Comparison of ENCODE assay signal across 20 mouse cellular contexts in the genomic region with DNA sequence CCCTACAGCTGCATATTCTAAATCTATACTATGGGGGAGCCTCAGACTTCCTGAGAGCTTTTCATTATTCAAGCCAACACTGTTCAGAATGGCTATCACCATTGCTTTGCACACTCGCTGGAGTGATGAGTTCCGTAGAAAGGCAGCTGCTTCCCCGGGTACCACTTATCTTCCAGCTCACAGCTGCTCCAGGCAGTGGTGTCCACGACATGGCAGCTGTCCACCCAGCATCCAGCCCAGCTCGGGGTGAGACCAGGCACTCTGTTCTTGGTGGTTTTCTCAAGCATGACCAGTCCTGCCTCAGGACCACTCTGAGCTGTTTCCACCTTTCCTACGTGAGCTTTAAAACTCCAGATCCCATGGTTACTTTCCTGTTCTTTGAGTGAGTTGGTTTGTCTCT. TPM values are rescaled to one million over a fixed set of nuclear protein-coding genes. Genes with fewer than 3 reads are reported as not detected.
DNase-seq lines count a peak whose midpoint lies in the region; ATAC-seq and TF ChIP-seq lines count a peak whose summit lies in the region.
"Had no signal": no experiment of that assay in that cellular context is flagged by ENCODE, and none has a peak within 500 bp of the region (broad histone marks: within the 10 kb centered on the region; RNA-seq: fewer than 3 reads in every experiment).

No protein-coding gene starts in this region.

- 70% methylated on average over 6 of the region's 6 CpGs for WGBS in forebrain, postnatal 0 days
- WGBS in forebrain, embryonic 11.5 days, result 84% methylated on average over 6 of the region's 6 CpGs
- 67% methylated on average over 6 of the region's 6 CpGs for WGBS in limb, embryonic 14.5 days
- 81% methylated on average over 6 of the region's 6 CpGs for WGBS in limb, embryonic 10.5 days

- TF ChIP-seq CTCF in forebrain, postnatal 0 days (IDR thresholded peaks at IDR 0.05; ENCODE audit: low read depth), result no peak

- no peak overlapping the region for H3K4me3 ChIP-seq in forebrain, postnatal 0 days (ENCODE audit: low read depth, low read length)
- H3K4me3 ChIP-seq in forebrain, embryonic 11.5 days (ENCODE audit: low read depth, low read length), result no peak overlapping the region
- no peak overlapping the region for H3K4me3 ChIP-seq in limb, embryonic 14.5 days (replicated peaks; ENCODE audit: low read length)
- no peak overlapping the region for H3K4me3 ChIP-seq in limb, embryonic 10.5 days
- H3K4me3 ChIP-seq in myocyte, result no peak overlapping the region
- H3K4me3 ChIP-seq: embryonic facial prominence, embryonic 12.5 days; forebrain, embryonic 13.5 days; hindbrain, embryonic 10.5 days; intestine, embryonic 15.5 days had no signal

- DNase-seq in forebrain, postnatal 0 days, result no peak
- no peak for DNase-seq in forebrain, embryonic 11.5 days (ENCODE audit: low spot score)
- peak; percentile 8 for DNase-seq in limb, embryonic 14.5 days (ENCODE audit: low spot score)
- no peak for DNase-seq in limb, embryonic 10.5 days (ENCODE audit: low spot score)
- DNase-seq in testis, postnatal 10 days (ENCODE audit: low spot score), result peak; percentile 37
- DNase-seq in testis, postnatal 14 days (ENCODE audit: low spot score), result no peak
- no peak for DNase-seq in gastrocnemius, postnatal 14 days
- DNase-seq: adrenal gland, postnatal 14 days; cerebellum, adult 2 months; cerebellum, postnatal 10 days; gastrocnemius, postnatal 25 days had no signal

- H3K4me2 ChIP-seq in forebrain, postnatal 0 days (ENCODE audit: low read depth), result no peak overlapping the region
- no peak overlapping the region for H3K4me2 ChIP-seq in forebrain, embryonic 11.5 days (ENCODE audit: low read depth, low read length, severe bottlenecking)
- H3K4me2 ChIP-seq in limb, embryonic 14.5 days (replicated peaks; ENCODE audit: low read depth, low read length, severe bottlenecking), result no peak overlapping the region
- H3K4me2 ChIP-seq in myocyte (ENCODE audit: low read depth), result no peak overlapping the region
- H3K4me2 ChIP-seq: embryonic facial prominence, embryonic 12.5 days; forebrain, embryonic 13.5 days; hindbrain, embryonic 14.5 days; intestine, embryonic 15.5 days had no signal

- no peaks in the 10 kb centered on the region for H3K36me3 ChIP-seq in forebrain, postnatal 0 days (ENCODE audit: insufficient read depth)
- H3K36me3 ChIP-seq in forebrain, embryonic 11.5 days (ENCODE audit: control insufficient read depth, insufficient read depth, low read length), result no peaks in the 10 kb centered on the region
- H3K36me3 ChIP-seq in limb, embryonic 14.5 days (ENCODE audit: control insufficient read depth, insufficient read depth, low read length), result no peaks in the 10 kb centered on the region
- H3K36me3 ChIP-seq in limb, embryonic 10.5 days, result no peaks in the 10 kb centered on the region
- H3K36me3 ChIP-seq in myocyte (ENCODE audit: control insufficient read depth, insufficient read depth), result no peaks in the 10 kb centered on the region
- H3K36me3 ChIP-seq: embryonic facial prominence, embryonic 12.5 days; hindbrain, embryonic 10.5 days; intestine, embryonic 15.5 days had no signal

- no peak overlapping the region for H3K27ac ChIP-seq in forebrain, postnatal 0 days (ENCODE audit: low read depth, low read length)
- H3K27ac ChIP-seq in forebrain, embryonic 11.5 days (ENCODE audit: low read depth, low read length), result no peak overlapping the region
- H3K27ac ChIP-seq in limb, embryonic 14.5 days (replicated peaks; ENCODE audit: low read depth, low read length), result no peak overlapping the region
- no peak overlapping the region for H3K27ac ChIP-seq in limb, embryonic 10.5 days
- H3K27ac ChIP-seq: embryonic facial prominence, embryonic 12.5 days; forebrain, embryonic 13.5 days; hindbrain, embryonic 10.5 days; hindbrain, embryonic 14.5 days; intestine, embryonic 15.5 days had no signal

- no peaks in the 10 kb centered on the region for H3K9me3 ChIP-seq in forebrain, postnatal 0 days (ENCODE audit: low read length)
- no peaks in the 10 kb centered on the region for H3K9me3 ChIP-seq in forebrain, embryonic 11.5 days (ENCODE audit: control insufficient read depth, low read length)
- no peaks in the 10 kb centered on the region for H3K9me3 ChIP-seq in limb, embryonic 14.5 days (ENCODE audit: control insufficient read depth, low read length)
- H3K9me3 ChIP-seq in limb, embryonic 10.5 days (replicated peaks), result no peaks in the 10 kb centered on the region
- H3K9me3 ChIP-seq: embryonic facial prominence, embryonic 12.5 days; forebrain, embryonic 13.5 days; hindbrain, embryonic 10.5 days; intestine, embryonic 15.5 days had no signal

- H3K79me2 ChIP-seq in myocyte (ENCODE audit: control insufficient read depth, insufficient read depth), result no peaks in the 10 kb centered on the region

- intact Hi-C loops in gastrocnemius, postnatal 14 days (cut with DNase I; ENCODE audit: low total_unique reads), result no loop called here

- H3K27me3 ChIP-seq in forebrain, postnatal 0 days (ENCODE audit: insufficient read depth, low read length), result no peaks in the 10 kb centered on the region
- H3K27me3 ChIP-seq in forebrain, embryonic 11.5 days (ENCODE audit: control insufficient read depth, insufficient read depth, low read length), result no peaks in the 10 kb centered on the region
- no peaks in the 10 kb centered on the region; the same call in 1 of the 2 replicates for H3K27me3 ChIP-seq in limb, embryonic 14.5 days (ENCODE audit: control insufficient read depth, insufficient read depth, low read length)
- H3K27me3 ChIP-seq in limb, embryonic 10.5 days (ENCODE audit: low read depth, poor library complexity, severe bottlenecking), result no peaks in the 10 kb centered on the region
- H3K27me3 ChIP-seq in myocyte (ENCODE audit: control insufficient read depth, insufficient read depth, insufficient read length), result no peaks in the 10 kb centered on the region
- H3K27me3 ChIP-seq: CH12.LX; embryonic facial prominence, embryonic 12.5 days; forebrain, embryonic 13.5 days; intestine, embryonic 15.5 days; Patski had no signal

- H3K4me1 ChIP-seq in forebrain, postnatal 0 days (ENCODE audit: insufficient read depth), result no peaks in the 10 kb centered on the region
- no peaks in the 10 kb centered on the region for H3K4me1 ChIP-seq in forebrain, embryonic 11.5 days (replicated peaks; ENCODE audit: control insufficient read depth, insufficient read depth, low read length)
- H3K4me1 ChIP-seq in limb, embryonic 14.5 days (ENCODE audit: control insufficient read depth, insufficient read depth, low read length), result no peaks in the 10 kb centered on the region
- no peaks in the 10 kb centered on the region for H3K4me1 ChIP-seq in limb, embryonic 10.5 days
- H3K4me1 ChIP-seq: embryonic facial prominence, embryonic 12.5 days; forebrain, embryonic 13.5 days; intestine, embryonic 15.5 days had no signal

- H3ac ChIP-seq in myocyte (ENCODE audit: control insufficient read depth, insufficient read length), result no peak overlapping the region

- peak; percentile 47 for ATAC-seq in forebrain, postnatal 0 days
- ATAC-seq in forebrain, embryonic 11.5 days (replicated peaks; ENCODE audit: low FRiP score), result no peak
- ATAC-seq in limb, embryonic 14.5 days (ENCODE audit: low FRiP score, low read depth), result no peak
- ATAC-seq: activated CD4-positive, CD25-positive, alpha-beta regulatory T cell, adult 4 months; forebrain, embryonic 13.5 days; intestine, embryonic 15.5 days; Patski had no signal

- TF ChIP-seq POLR2A in limb, embryonic 14.5 days (IDR thresholded peaks at IDR 0.05; ENCODE audit: borderline replicate concordance, extremely low read depth, insufficient read depth, insufficient read length), result no peak
- TF ChIP-seq POLR2A in myocyte (IDR thresholded peaks at IDR 0.05; ENCODE audit: insufficient read length, low read depth), result no peak

- H3K9ac ChIP-seq in forebrain, postnatal 0 days, result no peak overlapping the region
- no peak overlapping the region for H3K9ac ChIP-seq in forebrain, embryonic 11.5 days (ENCODE audit: low read length)
- H3K9ac ChIP-seq in limb, embryonic 14.5 days (ENCODE audit: low read depth, low read length, severe bottlenecking), result no peak overlapping the region
- H3K9ac ChIP-seq: embryonic facial prominence, embryonic 12.5 days; forebrain, embryonic 13.5 days; hindbrain, embryonic 14.5 days; intestine, embryonic 15.5 days had no signal

TF ChIP-seq in myocyte, 11 proteins besides CTCF, POLR2A, EP300 and RAD21:
- TF ChIP-seq TCF12 (IDR thresholded peaks at IDR 0.05; ENCODE audit: insufficient read depth, poor library complexity, severe bottlenecking) (peak; percentile 10), MYOG (IDR thresholded peaks at IDR 0.05; ENCODE audit: control insufficient read depth in 1 of 3, insufficient read depth in 1 of 3, insufficient read length in 2 of 3, low read depth in 2 of 3) (peak; percentile 30 to 80 (median 79)), MYOD1 (IDR thresholded peaks at IDR 0.05; ENCODE audit: control insufficient read depth in 1 of 3, insufficient read length in 2 of 3, low read depth in 2 of 3) (peak in 2 of 3 experiments; percentile 86 to 87), CEBPB (IDR thresholded peaks at IDR 0.05; ENCODE audit: insufficient read depth, poor library complexity, severe bottlenecking) (no peak)
TF ChIP-seq in myocyte: peak in this region for 3.

RNA-seq across cellular contexts. Expression of a gene that starts 47.5 kb away (rescaled TPM):
- total RNA-seq in forebrain, postnatal 0 days (2014; rRNA removed), result 16.5 and 17.5 TPM in 2 replicates
- 26.0 and 53.4 TPM in 2 replicates for polyA plus RNA-seq in forebrain, postnatal 0 days (2015; fragmentation: Nextera tagmentation; extraction: Ambion mirVana)
- polyA plus RNA-seq in forebrain, embryonic 11.5 days (2014; fragmentation: Nextera tagmentation; extraction: Ambion mirVana), result 40.4 and 43.3 TPM in 2 replicates
- polyA plus RNA-seq in limb, embryonic 14.5 days (2012; rRNA removed), result 26.1 and 26.3 TPM in 2 replicates
- polyA plus RNA-seq in limb, embryonic 14.5 days (2014; fragmentation: Nextera tagmentation; extraction: Ambion mirVana), result 25.5 and 30.3 TPM in 2 replicates
- polyA plus RNA-seq in limb, embryonic 10.5 days (2016; fragmentation: Nextera tagmentation; extraction: Ambion mirVana), result 26.7 and 26.8 TPM in 2 replicates
- polyA plus RNA-seq in myocyte (2012; fragmentation: generic; extraction: Trizol), result 94.5 TPM
- total RNA-seq in gastrocnemius, postnatal 14 days (2021), result 10 to 100 TPM; 83.7 to 88.8 TPM

Comparison
In these comparisons a context has a peak if more than half of its experiments do, and no peak if none do; other contexts are left out.
1. DNase-seq: peak in limb, embryonic 14.5 days (single experiment) and testis, postnatal 10 days (single experiment); none in forebrain, postnatal 0 days (single experiment), forebrain, embryonic 11.5 days (single experiment), limb, embryonic 10.5 days (single experiment), testis, postnatal 14 days (single experiment) and gastrocnemius, postnatal 14 days (single experiment).